Mouse (Mus musculus) left cerebral cortex, adult 18-20 months (tissue): ENCODE measurements at regions not wholly inside any gene's neighbourhood (a gene's known extent, or its start where the extent isn't known, plus 50 kb on each side); places are given as distances from the start of the nearest gene placed in this dataset.

ENCODE experiments used
- DNase-seq, 2 experiments: peaks; one replicate each; pipeline ENCODE4 v3.0.0; 2021 to 2022; ENCODE audit warnings: low spot score in 2 of 2, mixed read lengths in 1 of 2

DNA sequence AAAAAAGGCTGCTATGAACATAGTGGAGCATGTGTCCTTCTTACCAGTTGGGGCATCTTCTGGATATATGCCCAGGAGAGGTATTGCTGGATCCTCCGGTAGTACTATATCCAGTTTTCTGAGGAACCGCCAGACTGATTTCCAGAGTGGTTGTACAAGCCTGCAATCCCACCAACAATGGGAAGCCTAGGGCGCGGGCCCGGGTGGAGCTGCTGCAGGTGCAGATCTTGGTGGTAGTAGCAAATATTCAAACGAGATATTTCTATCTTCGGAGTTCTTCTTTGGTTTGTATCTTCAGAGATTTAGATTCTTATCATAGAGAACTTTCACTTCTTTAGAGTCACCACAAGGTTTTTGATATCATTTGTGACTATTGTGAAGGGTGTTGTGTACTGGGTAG, 52.7 kb upstream of the Btbd35f27 start:
- peak; percentile 0 to 1 for DNase-seq
